Mouse (Mus musculus): ENCODE measurements around the gene Gcnt3.
A peak's percentile ranks its signal among the peaks of the same experiment; 100 is the strongest.
"Not testable (repeated sequence)": the region's sequence is repeated elsewhere in the genome, so short reads cannot be mapped to it uniquely, and the experiment has no call there.

The Gcnt3 gene

DNA sequence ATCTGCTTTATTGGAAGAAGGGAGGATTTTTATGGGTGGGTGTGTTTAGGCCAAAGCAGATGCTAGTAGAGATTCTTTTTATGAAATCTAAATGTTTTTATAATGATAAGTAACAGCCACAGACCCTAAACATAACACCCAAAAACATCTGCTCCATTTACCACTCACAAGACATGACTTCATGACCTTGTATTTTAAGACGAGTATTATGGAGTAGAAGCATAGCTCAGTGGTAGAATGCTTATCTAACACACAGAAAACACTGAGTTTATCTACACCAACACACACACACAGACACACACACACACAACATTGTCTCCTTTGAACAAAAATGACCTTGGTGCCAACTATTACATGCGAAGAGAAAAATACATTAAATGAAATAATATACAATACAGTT lies 7.0 kb upstream of the Gcnt3 start:
- DNase-seq (ENCODE audit: low spot score), result no peak

- DNase-seq (ENCODE audit: low spot score), result no peak
These were observed 5.0 kb upstream of the Gcnt3 start for GRCm38 (mm10) chr9:70042935-70043334.

DNA sequence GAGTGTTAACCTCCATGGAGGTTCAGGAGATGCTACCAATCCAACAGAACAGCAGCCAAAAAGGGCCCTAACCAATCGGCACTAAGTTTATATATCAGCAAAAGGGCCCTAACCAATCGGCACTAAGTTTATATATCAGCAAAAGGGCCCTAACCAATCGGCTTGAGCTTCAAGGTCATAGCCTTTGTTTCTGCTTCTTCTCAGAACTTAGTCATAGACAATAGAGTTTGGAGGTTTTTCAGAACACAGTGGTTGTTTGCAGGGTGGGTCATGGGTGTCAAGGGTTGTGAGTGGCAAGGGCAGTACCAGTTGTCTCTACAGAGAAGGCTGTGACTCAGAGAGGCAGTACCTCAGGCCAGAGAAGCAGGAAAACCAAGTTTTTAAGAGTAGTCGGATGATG lies 4.2 kb upstream of the Gcnt3 start:
- no peak for DNase-seq (ENCODE audit: low spot score)

DNA sequence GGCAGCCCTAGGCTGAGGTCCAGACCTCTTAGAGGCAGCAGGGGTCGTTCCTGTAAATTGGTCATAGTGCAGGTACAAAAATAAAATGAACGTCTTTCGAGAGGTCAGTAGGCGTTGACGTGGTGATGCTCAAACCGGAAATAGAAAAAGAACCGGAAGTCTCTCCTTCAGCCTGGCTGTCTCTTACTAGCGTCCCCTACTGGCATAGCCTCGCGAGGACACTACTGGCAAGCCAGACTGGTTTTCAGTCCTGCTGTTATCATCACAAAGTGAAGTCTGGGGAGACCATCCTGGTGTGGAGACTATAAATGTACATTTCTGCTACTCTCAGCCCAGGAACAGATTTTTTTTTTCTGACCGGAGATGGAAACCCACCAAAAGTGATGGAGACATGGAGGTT lies 2.7 kb upstream of the Gcnt3 start:
- no peak for DNase-seq (ENCODE audit: low spot score)

- DNase-seq (ENCODE audit: low spot score), result no peak
These were observed 1.9 kb upstream of the Gcnt3 start for GRCm38 (mm10) chr9:70039597-70040385.

DNA sequence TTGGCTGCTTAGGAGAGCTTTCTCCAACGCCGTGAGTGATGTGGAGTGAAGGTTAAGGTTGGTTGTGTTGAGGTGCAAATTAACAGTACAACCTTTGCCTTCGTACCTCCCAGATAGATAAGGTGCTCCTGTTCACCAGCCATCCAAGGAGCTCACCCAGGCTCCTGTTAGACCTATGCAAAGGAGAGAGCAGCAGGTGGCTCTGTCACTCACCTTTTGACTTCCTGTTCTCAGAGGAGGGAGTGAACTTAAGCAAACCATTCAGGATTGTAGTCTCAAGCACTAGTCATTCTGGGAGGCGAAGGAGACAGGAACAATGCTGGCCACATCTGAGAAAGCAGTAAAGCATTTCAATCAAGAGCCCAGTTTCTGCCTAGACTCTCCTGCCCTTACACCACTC lies 1.2 kb downstream of the Gcnt3 start:
- DNase-seq (ENCODE audit: low spot score), result no peak

DNA sequence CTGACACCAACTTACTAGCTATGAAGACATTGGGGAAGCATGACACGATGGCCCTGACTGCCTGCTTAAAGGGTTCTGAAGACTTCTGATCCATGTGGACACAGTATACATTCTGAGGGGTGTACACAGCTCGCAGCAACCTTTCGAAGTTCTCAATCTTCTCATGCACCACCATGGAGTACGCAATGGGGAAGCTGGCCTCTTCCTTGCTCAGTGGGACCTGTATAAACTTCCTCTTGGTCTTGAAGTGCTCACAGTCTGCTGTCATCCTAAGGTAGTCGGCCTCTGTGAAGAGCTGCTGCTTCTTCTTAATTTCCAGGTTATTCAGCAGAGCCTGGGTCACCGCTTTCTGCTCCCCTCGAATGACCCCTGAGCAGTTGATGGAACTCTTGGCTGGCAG lies 3.2 kb downstream of the Gcnt3 start:
- DNase-seq (ENCODE audit: low spot score), result no peak

DNA sequence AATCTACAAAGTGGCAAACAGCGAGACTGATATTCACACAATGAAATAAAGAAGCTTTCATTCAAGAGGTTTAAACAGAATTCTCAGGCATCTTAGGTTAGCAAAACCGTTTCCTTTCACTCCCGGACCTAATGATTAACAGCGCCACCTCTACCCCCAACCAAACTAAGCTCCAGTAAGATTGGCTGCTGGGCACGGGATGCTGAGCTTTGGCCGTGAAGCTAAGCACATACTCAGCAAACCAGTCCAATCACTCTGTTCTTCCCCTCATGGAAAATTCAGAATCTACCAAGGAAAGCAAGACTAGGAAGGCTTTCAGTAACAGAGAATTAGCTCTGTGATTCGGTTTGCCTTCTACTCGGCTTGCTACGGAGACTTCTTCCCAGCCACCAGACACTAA lies 4.8 kb downstream of the Gcnt3 start:
- no peak for DNase-seq (ENCODE audit: low spot score)

- DNase-seq (ENCODE audit: low spot score), result no peak
These were observed 5.7 kb downstream of the Gcnt3 start for GRCm38 (mm10) chr9:70032167-70032566.

DNA sequence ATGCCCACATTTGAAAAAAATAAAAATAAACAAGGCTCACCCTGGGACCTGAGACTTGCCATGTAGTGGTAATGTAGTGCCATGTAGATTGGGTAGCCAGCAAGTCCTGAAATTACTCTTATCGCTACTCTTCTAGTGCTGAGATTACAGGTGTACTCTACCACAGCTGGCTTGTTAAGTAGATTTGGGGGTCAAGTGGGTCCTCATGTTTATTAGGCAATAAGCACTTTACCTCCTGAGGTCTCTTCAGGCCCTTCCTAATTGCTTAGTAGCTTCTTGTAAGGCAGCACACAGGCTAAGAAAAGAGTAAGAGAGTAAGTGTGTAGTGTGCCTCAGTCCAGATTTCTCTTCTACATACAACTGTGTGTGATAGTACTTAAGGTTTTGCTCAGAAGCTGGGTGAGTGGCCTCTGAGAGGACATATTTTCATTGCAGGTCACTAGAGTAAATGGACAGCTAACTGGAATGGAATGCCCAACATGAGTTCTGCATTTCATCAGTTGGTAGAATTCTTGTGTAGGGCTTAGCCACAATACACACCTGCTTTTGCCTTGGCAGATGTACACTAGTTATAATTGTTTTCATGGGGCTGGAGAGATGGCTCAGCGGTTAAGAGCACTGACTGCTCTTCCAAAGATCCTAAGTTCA lies 12.4 kb downstream of the Gcnt3 start:
- DNase-seq (ENCODE audit: low spot score), result peak; percentile 60

GRCm38 (mm10) chr9:70024648-70025047 lies 13.2 kb downstream of the Gcnt3 start:
- no peak for DNase-seq (ENCODE audit: low spot score)

DNA sequence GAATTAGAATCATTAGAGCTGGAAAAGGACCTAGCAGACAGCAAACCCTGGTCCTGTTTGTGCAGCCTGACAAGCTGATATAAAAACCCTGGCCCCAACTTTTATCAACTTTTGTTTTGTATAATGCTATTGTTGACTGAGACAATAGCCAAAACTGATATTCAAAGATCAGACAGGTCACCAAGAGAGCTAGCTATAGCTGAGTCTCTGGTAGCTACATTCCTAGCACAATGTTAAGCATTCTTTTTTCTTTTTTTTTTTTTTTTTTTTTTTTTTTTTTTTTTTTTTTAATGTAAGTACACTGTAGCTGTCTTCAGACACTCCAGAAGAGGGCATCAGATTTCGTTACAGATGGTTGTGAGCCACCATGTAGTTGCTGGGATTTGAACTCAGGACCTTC lies 14.3 kb downstream of the Gcnt3 start:
- not testable (repeated sequence) for DNase-seq (ENCODE audit: low spot score)

DNA sequence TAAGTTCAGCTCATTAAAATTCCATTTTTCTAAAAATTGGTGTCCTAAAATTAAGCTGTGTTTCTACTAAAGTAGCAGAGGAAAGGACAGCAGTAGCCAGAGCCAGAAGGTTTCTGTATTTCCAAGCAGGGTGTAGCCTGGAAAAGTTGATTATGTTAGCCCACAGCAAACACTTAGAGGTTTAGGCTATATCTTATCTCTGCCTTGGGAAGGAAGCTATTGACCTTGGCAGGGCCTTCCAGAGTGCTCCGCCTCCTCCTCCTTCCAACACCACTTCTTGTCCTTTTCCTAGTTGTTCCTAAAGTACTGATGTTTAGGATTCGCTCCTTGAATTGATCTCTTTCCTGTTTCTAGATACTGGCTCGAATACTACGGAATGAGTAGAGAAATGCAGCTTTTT lies 15.8 kb downstream of the Gcnt3 start:
- peak; percentile 22 for DNase-seq (ENCODE audit: low spot score)

DNA sequence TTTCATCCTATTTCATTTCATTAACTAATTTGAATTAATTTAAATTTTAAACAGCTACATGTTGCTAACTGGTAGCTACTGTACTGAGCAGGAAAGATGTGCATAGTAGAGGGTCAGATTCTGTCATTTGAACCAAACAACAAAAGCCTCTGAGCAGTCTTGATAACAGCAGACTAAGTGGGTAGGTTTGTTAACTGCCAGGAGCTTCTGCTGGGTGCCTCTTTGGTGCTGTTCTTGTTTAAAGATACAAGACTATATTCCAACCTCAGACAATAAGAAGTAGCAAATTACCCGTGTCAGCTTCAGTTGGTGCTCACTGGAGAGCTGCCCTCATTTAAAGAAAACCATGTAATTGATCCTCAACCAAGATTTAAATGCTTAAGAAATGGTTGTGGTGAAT lies 16.3 kb downstream of the Gcnt3 start:
- DNase-seq (ENCODE audit: low spot score), result no peak

- DNase-seq (ENCODE audit: low spot score), result peak; percentile 26
These were observed 19.0 kb downstream of the Gcnt3 start for GRCm38 (mm10) chr9:70018879-70019278.

GRCm38 (mm10) chr9:70015632-70016031 lies 22.3 kb downstream of the Gcnt3 start:
- DNase-seq (ENCODE audit: low spot score), result no peak

DNA sequence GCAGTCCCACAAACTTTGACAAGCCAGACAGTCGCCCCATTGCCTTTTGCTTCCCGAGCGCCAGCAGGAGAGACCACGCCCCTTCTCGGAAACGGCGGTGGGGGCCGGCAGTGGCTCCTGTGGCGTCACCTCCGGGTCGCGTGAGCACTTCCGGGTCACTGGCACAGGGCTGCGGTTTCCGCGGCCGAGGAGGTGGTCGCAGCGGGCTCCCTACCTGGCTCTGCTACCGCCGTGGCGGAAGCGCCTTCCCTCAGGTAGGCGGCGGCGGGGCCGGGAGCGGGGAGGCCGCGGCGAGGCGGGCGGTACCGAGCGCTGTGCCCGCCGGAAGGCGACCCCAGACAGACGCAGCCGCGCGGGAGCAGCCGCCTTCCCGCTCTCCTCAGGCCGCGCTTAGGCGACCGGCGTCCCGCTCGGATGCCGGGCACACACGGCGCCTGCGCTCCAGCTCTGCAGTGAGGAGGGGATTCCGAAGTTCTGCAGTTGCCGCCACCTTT lies 25.4 kb downstream of the Gcnt3 start, which contains the start of gene Gtf2a2:
TSS of gene Gtf2a2 (plus strand) at position 143 of the 494 bp plus-strand sequence.
- peak; percentile 93 for DNase-seq (ENCODE audit: low spot score)

GRCm38 (mm10) chr9:70011537-70012407 lies 26.1 kb downstream of the Gcnt3 start:
- DNase-seq (ENCODE audit: low spot score), result no peak

DNA sequence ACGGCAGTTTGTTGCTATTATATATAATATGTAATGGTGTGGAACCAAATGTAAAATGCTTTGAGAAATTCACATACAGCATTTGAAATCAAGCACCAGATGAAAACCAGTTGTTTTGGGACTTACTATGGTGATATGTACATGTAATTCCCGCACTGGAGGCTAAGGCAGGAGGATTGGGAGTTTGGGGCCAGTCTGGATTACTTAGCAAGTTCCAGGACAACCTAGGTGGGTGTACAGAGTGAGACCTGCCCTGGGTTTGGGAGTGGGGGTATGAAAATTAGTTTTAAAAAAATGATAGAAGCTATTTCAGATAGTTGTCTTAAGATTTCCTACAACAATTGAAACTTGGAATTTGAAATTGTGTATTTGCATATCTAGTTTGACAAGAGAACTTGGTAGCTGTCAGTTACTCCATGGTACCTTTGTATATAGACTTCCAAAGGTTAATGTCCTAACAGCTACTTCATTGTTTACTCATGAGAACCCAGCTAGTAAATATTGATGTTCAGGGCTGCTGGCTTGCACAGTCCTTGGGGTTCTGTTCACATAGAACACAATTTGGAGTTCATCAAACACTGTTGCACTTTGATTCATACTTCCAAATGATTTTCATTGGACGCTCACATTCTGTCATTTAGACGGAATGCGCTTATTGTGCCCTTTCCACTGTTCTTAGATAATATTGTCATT lies 27.0 kb downstream of the Gcnt3 start:
- DNase-seq (ENCODE audit: low spot score), result no peak

GRCm38 (mm10) chr9:70009754-70010304 lies 28.1 kb downstream of the Gcnt3 start:
- DNase-seq (ENCODE audit: low spot score), result no peak

DNA sequence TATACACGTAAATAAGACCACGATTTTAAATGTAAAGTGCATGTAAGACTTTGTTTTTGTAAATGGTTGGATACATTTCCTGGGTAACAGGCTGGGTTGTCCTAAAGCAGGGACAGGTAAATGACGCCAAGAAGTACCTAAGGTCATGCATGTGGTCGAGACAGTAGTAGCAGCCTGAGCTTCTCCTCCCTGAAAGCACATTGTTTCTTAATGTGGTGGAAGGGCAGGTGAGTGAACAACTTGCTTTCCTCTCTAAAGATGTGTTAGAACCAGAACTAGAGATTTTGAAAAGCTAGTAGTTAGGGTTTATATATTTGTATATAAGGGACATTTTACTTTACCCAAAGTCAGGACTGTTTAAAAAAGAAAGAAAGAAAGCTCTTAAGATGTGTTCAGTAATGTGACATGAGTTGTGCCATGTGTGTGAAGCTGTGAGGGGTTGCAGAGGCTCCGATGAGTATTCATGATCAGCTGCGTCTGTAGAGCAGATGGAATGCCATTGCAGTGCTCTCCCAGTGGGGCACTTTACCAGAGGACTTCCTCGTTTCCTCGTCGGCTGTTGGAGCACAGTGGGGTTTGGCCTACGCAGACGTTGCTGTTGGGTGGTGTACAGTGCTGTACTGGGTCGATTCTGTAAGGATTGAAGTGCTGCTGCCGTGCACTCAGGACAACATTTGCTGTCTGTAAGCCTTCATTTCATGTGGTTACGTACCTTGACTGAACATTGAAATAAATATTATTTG lies 30.2 kb downstream of the Gcnt3 start:
- no peak for DNase-seq (ENCODE audit: low spot score)
